Mouse (Mus musculus) cortical plate, adult 2 months (tissue): Measurements from ENCODE around the gene Slc22a20.

ENCODE experiments used
- CTCF ChIP-seq: fragments of 200-500 bp; IDR thresholded peaks from 2 replicates; pipeline ENCODE4 v1.5.1; 2011; ENCODE audit warnings: mild to moderate bottlenecking, control low read depth, low read length; ENCODE audit not compliant: insufficient read depth; ENCODE audit errors: extremely low read depth
- POLR2A ChIP-seq: fragments of 200-500 bp; IDR thresholded peaks from 2 replicates; pipeline ENCODE4 v1.6.1; 2011; ENCODE audit warnings: mild to moderate bottlenecking, low read length, control low read depth; ENCODE audit not compliant: insufficient read depth; ENCODE audit errors: extremely low read depth

DNA sequence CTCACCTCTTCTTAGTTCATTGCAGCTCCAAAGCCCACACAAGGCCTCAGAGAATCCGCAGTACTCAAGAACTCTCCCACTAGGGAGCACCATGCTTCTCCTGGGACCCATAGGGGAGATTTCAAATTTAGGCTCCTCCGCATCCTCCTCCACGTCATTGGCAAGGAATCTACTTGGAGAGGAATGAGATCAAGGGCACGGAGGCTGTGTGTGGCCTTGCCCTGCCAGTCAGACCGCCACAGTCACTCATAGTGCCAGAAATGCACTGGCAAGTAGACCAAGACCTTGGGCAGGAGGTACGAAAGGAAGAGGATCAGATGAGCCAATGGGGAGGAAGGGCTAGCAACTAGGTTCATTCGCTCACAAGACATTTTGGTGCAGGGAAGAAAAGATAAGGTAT lies 38.0 kb upstream of the Slc22a20 start:
- TF ChIP-seq CTCF (no peak), POLR2A (no peak)
